Mouse (Mus musculus): ENCODE data around the gene Mief1. TPM values are rescaled to one million over a fixed set of nuclear protein-coding genes. Genes with fewer than 3 reads are reported as not detected.

Mief1 gene
- polyA plus RNA-seq, 1 experiment: 14.6 TPM

- WGBS: 86% methylated on average over 7 of the region's 7 CpGs
- H3K4me3 ChIP-seq (replicated peaks; ENCODE audit: extremely low read depth, low read depth, low read length): no peak overlapping the region
- no peak for TF ChIP-seq POLR2A (IDR thresholded peaks at IDR 0.05; ENCODE audit: borderline replicate concordance, extremely low read depth, low read depth, low read length)
- no peak for TF ChIP-seq CTCF (IDR thresholded peaks at IDR 0.05; ENCODE audit: insufficient read depth, low read length)
- peaks cover 8% of the 10 kb centered on the region; the same call in 1 of the 2 replicates for H3K4me1 ChIP-seq (ENCODE audit: control insufficient read depth, insufficient read depth, low read length)
- DNase-seq: no peak
Observed at GRCm38 (mm10) chr15:80223751-80224150, 10.1 kb upstream of the Mief1 start.

- DNase-seq: peak; percentile 71
- no peak overlapping the region for H3K4me3 ChIP-seq (replicated peaks; ENCODE audit: extremely low read depth, low read depth, low read length)
- no peaks in the 10 kb centered on the region for H3K4me1 ChIP-seq (ENCODE audit: control insufficient read depth, insufficient read depth, low read length)
- WGBS: 18% methylated on average over 9 of the region's 9 CpGs
- peak; percentile 92 for TF ChIP-seq CTCF (IDR thresholded peaks at IDR 0.05; ENCODE audit: insufficient read depth, low read length)
- no peak for TF ChIP-seq POLR2A (IDR thresholded peaks at IDR 0.05; ENCODE audit: borderline replicate concordance, extremely low read depth, low read depth, low read length)
Observed at GRCm38 (mm10) chr15:80225208-80225607, 8.6 kb upstream of the Mief1 start.

GRCm38 (mm10) chr15:80225796-80226195 lies 8.0 kb upstream of the Mief1 start:
- Histone ChIP-seq H3K4me1 (ENCODE audit: control insufficient read depth, insufficient read depth, low read length) (no peaks in the 10 kb centered on the region), H3K4me3 (replicated peaks; ENCODE audit: extremely low read depth, low read depth, low read length) (no peak overlapping the region)
- DNase-seq: peak; percentile 37
- TF ChIP-seq POLR2A (IDR thresholded peaks at IDR 0.05; ENCODE audit: borderline replicate concordance, extremely low read depth, low read depth, low read length) (no peak), CTCF (IDR thresholded peaks at IDR 0.05; ENCODE audit: insufficient read depth, low read length) (peak; percentile 38; the same call in 1 of the 2 replicates)
- 46% methylated on average over 2 of the region's 2 CpGs for WGBS

- no peak for DNase-seq
- H3K4me1 ChIP-seq (ENCODE audit: control insufficient read depth, insufficient read depth, low read length): no peaks in the 10 kb centered on the region
- no peak for TF ChIP-seq CTCF (IDR thresholded peaks at IDR 0.05; ENCODE audit: insufficient read depth, low read length)
- WGBS: 78% methylated on average over 17 of the region's 17 CpGs
- no peak overlapping the region for H3K4me3 ChIP-seq (replicated peaks; ENCODE audit: extremely low read depth, low read depth, low read length)
Observed at GRCm38 (mm10) chr15:80228071-80228800, 5.6 kb upstream of the Mief1 start.

GRCm38 (mm10) chr15:80232331-80232730 lies 1.5 kb upstream of the Mief1 start:
- no peak for DNase-seq
- TF ChIP-seq CTCF (IDR thresholded peaks at IDR 0.05; ENCODE audit: insufficient read depth, low read length) (no peak), POLR2A (IDR thresholded peaks at IDR 0.05; ENCODE audit: borderline replicate concordance, extremely low read depth, low read depth, low read length) (no peak)
- 63% methylated on average over 2 of the region's 2 CpGs for WGBS
- Histone ChIP-seq H3K4me3 (replicated peaks; ENCODE audit: extremely low read depth, low read depth, low read length) (no peak overlapping the region), H3K4me1 (ENCODE audit: control insufficient read depth, insufficient read depth, low read length) (no peaks in the 10 kb centered on the region)

GRCm38 (mm10) chr15:80233053-80233452 lies 765 bp upstream of the Mief1 start:
- no peak overlapping the region for H3K4me3 ChIP-seq (replicated peaks; ENCODE audit: extremely low read depth, low read depth, low read length)
- WGBS: 68% methylated on average over 4 of the region's 4 CpGs
- TF ChIP-seq POLR2A (IDR thresholded peaks at IDR 0.05; ENCODE audit: borderline replicate concordance, extremely low read depth, low read depth, low read length): no peak
- no peak for TF ChIP-seq CTCF (IDR thresholded peaks at IDR 0.05; ENCODE audit: insufficient read depth, low read length)
- no peaks in the 10 kb centered on the region for H3K4me1 ChIP-seq (ENCODE audit: control insufficient read depth, insufficient read depth, low read length)
- peak; percentile 14 for DNase-seq

GRCm38 (mm10) chr15:80235535-80235934 lies 1.7 kb downstream of the Mief1 start, which contains the start of gene AC140267.1:
AC140267.1 (plus strand) TSS chr15:80235835.
- no peak for TF ChIP-seq POLR2A (IDR thresholded peaks at IDR 0.05; ENCODE audit: borderline replicate concordance, extremely low read depth, low read depth, low read length)
- no peak for TF ChIP-seq CTCF (IDR thresholded peaks at IDR 0.05; ENCODE audit: insufficient read depth, low read length)
- Histone ChIP-seq H3K4me3 (replicated peaks; ENCODE audit: extremely low read depth, low read depth, low read length) (no peak within 1 kb of the TSS), H3K4me1 (ENCODE audit: control insufficient read depth, insufficient read depth, low read length) (no peaks in the 10 kb centered on the region)
- WGBS: 96% methylated on average over 9 of the region's 9 CpGs
- no peak for DNase-seq

- TF ChIP-seq POLR2A (IDR thresholded peaks at IDR 0.05; ENCODE audit: borderline replicate concordance, extremely low read depth, low read depth, low read length) (no peak), CTCF (IDR thresholded peaks at IDR 0.05; ENCODE audit: insufficient read depth, low read length) (no peak)
- DNase-seq: no peak
- 96% methylated on average over 12 of the region's 12 CpGs for WGBS
- Histone ChIP-seq H3K4me3 (replicated peaks; ENCODE audit: extremely low read depth, low read depth, low read length) (no peak overlapping the region), H3K4me1 (ENCODE audit: control insufficient read depth, insufficient read depth, low read length) (no peaks in the 10 kb centered on the region)
Observed at GRCm38 (mm10) chr15:80248135-80248534, 14.3 kb downstream of the Mief1 start.

GRCm38 (mm10) chr15:80248596-80248995 lies 14.8 kb downstream of the Mief1 start:
- no peak for TF ChIP-seq CTCF (IDR thresholded peaks at IDR 0.05; ENCODE audit: insufficient read depth, low read length)
- TF ChIP-seq POLR2A (IDR thresholded peaks at IDR 0.05; ENCODE audit: borderline replicate concordance, extremely low read depth, low read depth, low read length): no peak
- Histone ChIP-seq H3K4me3 (replicated peaks; ENCODE audit: extremely low read depth, low read depth, low read length) (no peak overlapping the region), H3K4me1 (ENCODE audit: control insufficient read depth, insufficient read depth, low read length) (no peaks in the 10 kb centered on the region)
- DNase-seq: no peak
- WGBS: 97% methylated on average over 1 of the region's 1 CpGs

- WGBS: 84% methylated on average over 10 of the region's 10 CpGs
- no peak for TF ChIP-seq POLR2A (IDR thresholded peaks at IDR 0.05; ENCODE audit: borderline replicate concordance, extremely low read depth, low read depth, low read length)
- no peak for TF ChIP-seq CTCF (IDR thresholded peaks at IDR 0.05; ENCODE audit: insufficient read depth, low read length)
- no peak overlapping the region for H3K4me3 ChIP-seq (replicated peaks; ENCODE audit: extremely low read depth, low read depth, low read length)
- 0 out of 2 replicates have a peak, but pooled peaks cover 3% of the 10 kb centered on the region for H3K4me1 ChIP-seq (ENCODE audit: control insufficient read depth, insufficient read depth, low read length)
- DNase-seq: no peak
Observed at GRCm38 (mm10) chr15:80249672-80250071, 15.9 kb downstream of the Mief1 start.

Measured in lung, adult 2 months (tissue).